Mouse (Mus musculus) WW6 (cell line): ENCODE results near the gene Ovgp1.
"Not testable (repeated sequence)": the region's sequence is repeated elsewhere in the genome, so short reads cannot be mapped to it uniquely, and the experiment has no call there.

Experiments
- DNase-seq: peaks from one replicate; pipeline ENCODE4 v3.0.0-alpha.2; 2013; ENCODE audit warnings: low read depth, low spot score

The Ovgp1 gene

GRCm38 (mm10) chr3:105994730-105995129 is 21.2 kb downstream of the Ovgp1 start:
- no peak for DNase-seq

GRCm38 (mm10) chr3:106000707-106001375 is 27.3 kb downstream of the Ovgp1 start:
- no peak for DNase-seq

- peak; percentile 73 for DNase-seq
These were observed 28.2 kb downstream of the Ovgp1 start for GRCm38 (mm10) chr3:106001416-106002370.

- DNase-seq: not testable (repeated sequence)
These were observed 29.8 kb downstream of the Ovgp1 start for GRCm38 (mm10) chr3:106003360-106003759.

- DNase-seq: no peak
These were observed 41.0 kb downstream of the Ovgp1 start, which contains the start of gene Pifo for GRCm38 (mm10) chr3:106014546-106014945. Pifo (minus strand) TSS chr3:106014646.

- no peak for DNase-seq
These were observed 48.3 kb downstream of the Ovgp1 start for GRCm38 (mm10) chr3:106021840-106022239.

GRCm38 (mm10) chr3:106024135-106024534 is 50.6 kb downstream of the Ovgp1 start:
- DNase-seq: no peak

GRCm38 (mm10) chr3:106032781-106033180 is 59.3 kb downstream of the Ovgp1 start, which contains the start of gene Chil5:
Chil5 (minus strand) TSS chr3:106032814.
- DNase-seq: no peak
